Mouse (Mus musculus) cerebellum, postnatal 14 days (tissue): ENCODE results near the gene Atp12a.

Experiments
- DNase-seq, 2 experiments: peaks; one replicate each; pipeline ENCODE4 v3.0.0; 2021; ENCODE audit warnings: mixed read lengths in 2 of 2

Atp12a gene

GRCm38 (mm10) chr14:56379336-56379735, 14.5 kb downstream of the Atp12a start:
- no peak for DNase-seq

- DNase-seq = no peak
Measured at GRCm38 (mm10) chr14:56382366-56382765, 17.5 kb downstream of the Atp12a start.

GRCm38 (mm10) chr14:56390247-56390646, 25.4 kb downstream of the Atp12a start:
- DNase-seq = peak; percentile 45 to 73

- DNase-seq = no peak
Measured at GRCm38 (mm10) chr14:56393704-56394312, 28.9 kb downstream of the Atp12a start.

GRCm38 (mm10) chr14:56398001-56398400, 33.1 kb downstream of the Atp12a start:
- peak; percentile 60 to 66 for DNase-seq

- no peak for DNase-seq
Measured at GRCm38 (mm10) chr14:56402311-56403071, 37.6 kb downstream of the Atp12a start, which contains the start of gene Rnf17. Rnf17 (plus strand) TSS chr14:56402581.

- no peak for DNase-seq
Measured at GRCm38 (mm10) chr14:56403072-56403375, 38.2 kb downstream of the Atp12a start.
